Mouse (Mus musculus): ENCODE data around the gene Gm44965.
A peak's percentile ranks its signal among the peaks of the same experiment; 100 is the strongest.
"Not testable (repeated sequence)": the region's sequence is repeated elsewhere in the genome, so short reads cannot be mapped to it uniquely, and the experiment has no call there.

The Gm44965 gene

GRCm38 (mm10) chr6:48622186-48622843 lies 28.6 kb downstream of the Gm44965 start:
- not testable (repeated sequence) for DNase-seq (ENCODE audit: inconsistent age in 2 of 2, low spot score in 1 of 2)

GRCm38 (mm10) chr6:48623460-48623859 lies 29.7 kb downstream of the Gm44965 start:
- DNase-seq (ENCODE audit: inconsistent age in 2 of 2, low spot score in 1 of 2), result peak; percentile 66 to 81

GRCm38 (mm10) chr6:48626464-48626863 lies 32.7 kb downstream of the Gm44965 start, which contains the start of gene AI854703:
AI854703 (plus strand) TSS chr6:48626764.
- no peak for DNase-seq (ENCODE audit: inconsistent age in 2 of 2, low spot score in 1 of 2)

GRCm38 (mm10) chr6:48626984-48627383 lies 33.2 kb downstream of the Gm44965 start:
- DNase-seq (ENCODE audit: inconsistent age in 2 of 2, low spot score in 1 of 2), result peak; percentile 77 to 88

- peak in 1 of 2 experiments; percentile 73 for DNase-seq (ENCODE audit: inconsistent age in 2 of 2, low spot score in 1 of 2)
These were observed 33.8 kb downstream of the Gm44965 start for GRCm38 (mm10) chr6:48627511-48627924.

- DNase-seq (ENCODE audit: inconsistent age in 2 of 2, low spot score in 1 of 2), result peak in 1 of 2 experiments; percentile 61
These were observed 34.6 kb downstream of the Gm44965 start for GRCm38 (mm10) chr6:48628377-48628776.

- peak in 1 of 2 experiments; percentile 68 for DNase-seq (ENCODE audit: inconsistent age in 2 of 2, low spot score in 1 of 2)
These were observed 35.3 kb downstream of the Gm44965 start for GRCm38 (mm10) chr6:48628808-48629660.

- DNase-seq (ENCODE audit: inconsistent age in 2 of 2, low spot score in 1 of 2), result no peak
These were observed 35.9 kb downstream of the Gm44965 start for GRCm38 (mm10) chr6:48629661-48630034.

GRCm38 (mm10) chr6:48630831-48631230 lies 37.1 kb downstream of the Gm44965 start:
- DNase-seq (ENCODE audit: inconsistent age in 2 of 2, low spot score in 1 of 2), result peak in 1 of 2 experiments; percentile 38

- no peak for DNase-seq (ENCODE audit: inconsistent age in 2 of 2, low spot score in 1 of 2)
These were observed 41.4 kb downstream of the Gm44965 start for GRCm38 (mm10) chr6:48635105-48635504.

- DNase-seq (ENCODE audit: inconsistent age in 2 of 2, low spot score in 1 of 2), result peak in 1 of 2 experiments; percentile 3
These were observed 42.8 kb downstream of the Gm44965 start for GRCm38 (mm10) chr6:48636515-48636914.

GRCm38 (mm10) chr6:48637811-48638500 lies 44.2 kb downstream of the Gm44965 start:
- peak in 1 of 2 experiments; percentile 3 for DNase-seq (ENCODE audit: inconsistent age in 2 of 2, low spot score in 1 of 2)

GRCm38 (mm10) chr6:48638553-48638952 lies 44.8 kb downstream of the Gm44965 start:
- DNase-seq (ENCODE audit: inconsistent age in 2 of 2, low spot score in 1 of 2), result no peak

- DNase-seq (ENCODE audit: inconsistent age in 2 of 2, low spot score in 1 of 2), result no peak
These were observed 47.6 kb downstream of the Gm44965 start for GRCm38 (mm10) chr6:48641391-48641790.

- DNase-seq (ENCODE audit: inconsistent age in 2 of 2, low spot score in 1 of 2), result peak in 1 of 2 experiments; percentile 86
These were observed 49.1 kb downstream of the Gm44965 start for GRCm38 (mm10) chr6:48642764-48643292.

GRCm38 (mm10) chr6:48645660-48646308 lies 52.0 kb downstream of the Gm44965 start:
- DNase-seq (ENCODE audit: inconsistent age in 2 of 2, low spot score in 1 of 2), result peak; percentile 74 to 89

- no peak for DNase-seq (ENCODE audit: inconsistent age in 2 of 2, low spot score in 1 of 2)
These were observed 52.6 kb downstream of the Gm44965 start for GRCm38 (mm10) chr6:48646309-48646690.

GRCm38 (mm10) chr6:48646995-48647394 lies 53.3 kb downstream of the Gm44965 start, which contains the start of gene Gimap8:
Gimap8 (plus strand) TSS chr6:48647234.
- DNase-seq (ENCODE audit: inconsistent age in 2 of 2, low spot score in 1 of 2), result peak; percentile 59 to 76

GRCm38 (mm10) chr6:48647611-48648010 lies 53.9 kb downstream of the Gm44965 start:
- DNase-seq (ENCODE audit: inconsistent age in 2 of 2, low spot score in 1 of 2), result peak in 1 of 2 experiments; percentile 47

GRCm38 (mm10) chr6:48648779-48649178 lies 55.0 kb downstream of the Gm44965 start:
- no peak for DNase-seq (ENCODE audit: inconsistent age in 2 of 2, low spot score in 1 of 2)

All from adrenal gland, adult (tissue).